Mouse (Mus musculus): ENCODE measurements around the gene Creb3. TPM values are rescaled to one million over a fixed set of nuclear protein-coding genes. Genes with fewer than 3 reads are reported as not detected.
A peak's percentile ranks its signal among the peaks of the same experiment; 100 is the strongest.

Creb3 gene
- polyA plus RNA-seq, 1 experiment from 2014 or later: 114 TPM

DNA sequence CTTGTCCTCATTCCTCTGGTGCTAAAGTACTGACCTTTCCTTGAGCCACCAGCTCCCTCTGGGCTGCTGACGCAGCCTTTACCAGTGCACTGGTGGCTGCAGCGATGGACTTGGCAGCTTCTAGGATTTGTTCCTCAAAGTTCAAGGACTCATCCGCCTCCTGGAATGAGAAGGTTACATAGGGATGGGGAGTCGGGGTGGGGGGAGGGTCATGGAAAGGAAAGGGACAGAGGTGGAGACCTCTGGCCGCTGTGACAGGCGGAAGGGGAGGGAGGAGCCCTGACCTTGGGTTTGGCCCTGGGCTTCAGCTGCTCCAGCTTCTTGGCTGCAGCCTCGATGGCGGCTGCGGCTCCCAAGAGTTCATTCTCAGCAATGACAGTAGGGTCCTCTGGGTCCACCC is 28.9 kb upstream of the Creb3 start:
- Histone ChIP-seq H3K9ac (ENCODE audit: low read depth, low read length) (no peak overlapping the region), H3K36me3 (ENCODE audit: control insufficient read depth, insufficient read depth) (peaks cover 72% of the 10 kb centered on the region), H3K4me1 (replicated peaks; ENCODE audit: control insufficient read depth, insufficient read depth, low read length) (no peaks in the 10 kb centered on the region), H3K9me3 (ENCODE audit: control insufficient read depth) (no peaks in the 10 kb centered on the region), H3K27me3 (replicated peaks; ENCODE audit: control insufficient read depth, insufficient read depth, low read length) (no peaks in the 10 kb centered on the region), H3K4me3 (ENCODE audit: low read depth, low read length) (no peak overlapping the region), H3K27ac (ENCODE audit: low read depth, low read length) (no peak overlapping the region), H3K4me2 (replicated peaks; ENCODE audit: low read depth) (no peak overlapping the region)
- ATAC-seq: no peak
- TF ChIP-seq CTCF (IDR thresholded peaks at IDR 0.05; ENCODE audit: low read depth): no peak
- 88% methylated on average over 9 of the region's 9 CpGs for WGBS

DNA sequence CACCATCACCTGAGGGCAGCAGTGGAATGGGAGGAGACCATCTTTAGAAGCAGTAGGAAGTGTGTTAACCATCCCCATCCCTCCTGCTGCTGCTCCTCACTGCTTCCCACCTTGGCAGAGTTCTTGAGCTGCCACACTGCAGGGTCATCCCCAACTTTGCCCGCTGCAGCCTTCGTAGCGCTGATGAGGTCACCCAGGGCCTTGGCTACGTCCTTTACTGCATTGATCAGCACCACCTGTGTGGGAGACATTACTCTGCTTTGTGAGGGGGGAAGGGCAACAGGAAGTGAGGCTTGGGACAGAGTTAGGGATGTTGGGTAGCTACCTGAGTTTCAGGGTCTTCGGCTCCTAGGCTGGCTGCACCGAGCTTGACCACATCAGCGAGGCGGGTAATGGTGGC is 26.5 kb upstream of the Creb3 start:
- no peak for ATAC-seq
- H3K9me3 ChIP-seq (ENCODE audit: control insufficient read depth): no peaks in the 10 kb centered on the region
- H3K36me3 ChIP-seq (ENCODE audit: control insufficient read depth, insufficient read depth): peaks cover 95% of the 10 kb centered on the region
- WGBS: 93% methylated on average over 8 of the region's 8 CpGs
- no peak overlapping the region for H3K4me3 ChIP-seq (ENCODE audit: low read depth, low read length)
- H3K27ac ChIP-seq (ENCODE audit: low read depth, low read length): no peak overlapping the region
- H3K4me2 ChIP-seq (replicated peaks; ENCODE audit: low read depth): no peak overlapping the region
- no peaks in the 10 kb centered on the region for H3K27me3 ChIP-seq (replicated peaks; ENCODE audit: control insufficient read depth, insufficient read depth, low read length)
- TF ChIP-seq CTCF (IDR thresholded peaks at IDR 0.05; ENCODE audit: low read depth): no peak
- no peaks in the 10 kb centered on the region for H3K4me1 ChIP-seq (replicated peaks; ENCODE audit: control insufficient read depth, insufficient read depth, low read length)
- H3K9ac ChIP-seq (ENCODE audit: low read depth, low read length): no peak overlapping the region

- Histone ChIP-seq H3K36me3 (ENCODE audit: control insufficient read depth, insufficient read depth) (peaks cover 95% of the 10 kb centered on the region), H3K4me2 (replicated peaks; ENCODE audit: low read depth) (no peak overlapping the region), H3K27me3 (replicated peaks; ENCODE audit: control insufficient read depth, insufficient read depth, low read length) (no peaks in the 10 kb centered on the region), H3K27ac (ENCODE audit: low read depth, low read length) (no peak overlapping the region), H3K4me3 (ENCODE audit: low read depth, low read length) (no peak overlapping the region), H3K9ac (ENCODE audit: low read depth, low read length) (no peak overlapping the region), H3K4me1 (replicated peaks; ENCODE audit: control insufficient read depth, insufficient read depth, low read length) (no peaks in the 10 kb centered on the region), H3K9me3 (ENCODE audit: control insufficient read depth) (no peaks in the 10 kb centered on the region)
- no peak for TF ChIP-seq CTCF (IDR thresholded peaks at IDR 0.05; ENCODE audit: low read depth)
- WGBS: 90% methylated on average over 9 of the region's 9 CpGs
- ATAC-seq: no peak
Observed at GRCm38 (mm10) chr4:43536031-43536430, 26.1 kb upstream of the Creb3 start.

- Histone ChIP-seq H3K27me3 (replicated peaks; ENCODE audit: control insufficient read depth, insufficient read depth, low read length) (no peaks in the 10 kb centered on the region), H3K9ac (ENCODE audit: low read depth, low read length) (no peak overlapping the region), H3K36me3 (ENCODE audit: control insufficient read depth, insufficient read depth) (peaks cover 94% of the 10 kb centered on the region), H3K9me3 (ENCODE audit: control insufficient read depth) (no peaks in the 10 kb centered on the region), H3K4me1 (replicated peaks; ENCODE audit: control insufficient read depth, insufficient read depth, low read length) (no peaks in the 10 kb centered on the region), H3K27ac (ENCODE audit: low read depth, low read length) (no peak overlapping the region), H3K4me2 (replicated peaks; ENCODE audit: low read depth) (no peak overlapping the region), H3K4me3 (ENCODE audit: low read depth, low read length) (no peak overlapping the region)
- 80% methylated on average over 3 of the region's 3 CpGs for WGBS
- ATAC-seq: no peak
- TF ChIP-seq CTCF (IDR thresholded peaks at IDR 0.05; ENCODE audit: low read depth): no peak
Observed at GRCm38 (mm10) chr4:43542044-43542443, 20.1 kb upstream of the Creb3 start.

DNA sequence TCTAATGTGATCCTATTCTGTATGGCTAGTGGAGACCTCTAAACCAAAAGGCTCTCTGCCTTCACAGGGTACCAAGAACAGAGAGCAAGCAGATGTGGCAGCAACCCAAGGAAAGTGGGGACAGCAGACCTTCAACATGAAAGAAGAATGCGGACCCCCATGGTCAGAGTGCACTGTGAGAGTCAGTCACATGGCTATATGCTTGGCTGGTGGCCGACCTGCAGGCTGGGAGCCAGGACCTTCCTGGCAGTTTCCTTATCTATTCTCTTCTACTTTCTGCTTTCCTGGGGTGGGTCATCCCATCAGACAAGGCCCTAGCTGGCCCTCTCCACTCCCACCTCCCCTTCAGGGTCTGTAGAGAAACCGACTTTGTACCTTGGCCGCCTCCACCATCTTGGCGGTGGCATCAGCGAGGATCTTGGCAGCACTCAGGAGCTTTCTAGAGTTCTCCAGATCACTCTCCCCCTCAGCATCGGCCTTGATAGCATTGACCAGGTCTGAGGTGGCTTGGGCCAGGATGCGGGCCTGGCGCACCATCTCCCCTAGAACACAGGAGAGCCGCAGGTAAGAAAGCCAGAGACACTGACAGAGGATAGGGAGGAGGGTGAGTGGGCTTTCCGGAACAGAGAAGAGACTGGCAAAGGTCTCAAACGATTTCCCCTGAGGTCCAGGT is 15.6 kb upstream of the Creb3 start:
- WGBS: 94% methylated on average over 12 of the region's 12 CpGs
- Histone ChIP-seq H3K4me3 (ENCODE audit: low read depth, low read length) (no peak overlapping the region), H3K9ac (ENCODE audit: low read depth, low read length) (no peak overlapping the region), H3K27ac (ENCODE audit: low read depth, low read length) (no peak overlapping the region), H3K27me3 (replicated peaks; ENCODE audit: control insufficient read depth, insufficient read depth, low read length) (no peaks in the 10 kb centered on the region), H3K4me2 (replicated peaks; ENCODE audit: low read depth) (no peak overlapping the region), H3K4me1 (replicated peaks; ENCODE audit: control insufficient read depth, insufficient read depth, low read length) (no peaks in the 10 kb centered on the region), H3K9me3 (ENCODE audit: control insufficient read depth) (no peaks in the 10 kb centered on the region), H3K36me3 (ENCODE audit: control insufficient read depth, insufficient read depth) (peaks cover 100% of the 10 kb centered on the region)
- no peak for ATAC-seq
- TF ChIP-seq CTCF (IDR thresholded peaks at IDR 0.05; ENCODE audit: low read depth): no peak

- no peak for ATAC-seq
- 95% methylated on average over 8 of the region's 8 CpGs for WGBS
- no peaks in the 10 kb centered on the region for H3K4me1 ChIP-seq (replicated peaks; ENCODE audit: control insufficient read depth, insufficient read depth, low read length)
- no peaks in the 10 kb centered on the region for H3K9me3 ChIP-seq (ENCODE audit: control insufficient read depth)
- H3K4me2 ChIP-seq (replicated peaks; ENCODE audit: low read depth): no peak overlapping the region
- no peaks in the 10 kb centered on the region for H3K27me3 ChIP-seq (replicated peaks; ENCODE audit: control insufficient read depth, insufficient read depth, low read length)
- peaks cover 100% of the 10 kb centered on the region for H3K36me3 ChIP-seq (ENCODE audit: control insufficient read depth, insufficient read depth)
- TF ChIP-seq CTCF (IDR thresholded peaks at IDR 0.05; ENCODE audit: low read depth): no peak
- no peak overlapping the region for H3K4me3 ChIP-seq (ENCODE audit: low read depth, low read length)
- H3K27ac ChIP-seq (ENCODE audit: low read depth, low read length): peak overlapping the region; percentile 21; the same call in 1 of the 2 replicates
- H3K9ac ChIP-seq (ENCODE audit: low read depth, low read length): no peak overlapping the region
Observed at GRCm38 (mm10) chr4:43547160-43547559, 15.0 kb upstream of the Creb3 start.

Data from intestine, postnatal 0 days (tissue).